Mouse (Mus musculus): ENCODE measurements around the gene Slc44a1.

Gene Slc44a1

GRCm38 (mm10) chr4:53431585-53432234 is 8.5 kb upstream of the Slc44a1 start:
- DNase-seq, result peak; percentile 45

- peak; percentile 35 for DNase-seq
Observed at GRCm38 (mm10) chr4:53437110-53437755, 3.0 kb upstream of the Slc44a1 start.

- DNase-seq, result no peak
Observed at GRCm38 (mm10) chr4:53438386-53438785, 1.8 kb upstream of the Slc44a1 start.

- DNase-seq, result no peak
Observed at GRCm38 (mm10) chr4:53438836-53439480, 1.3 kb upstream of the Slc44a1 start.

- no peak for DNase-seq
Observed at GRCm38 (mm10) chr4:53439636-53440009, 590 bp upstream of the Slc44a1 start.

- DNase-seq, result peak; percentile 38
Observed at GRCm38 (mm10) chr4:53440816-53441571, 781 bp downstream of the Slc44a1 start.

- no peak for DNase-seq
Observed at GRCm38 (mm10) chr4:53441683-53442082, 1.5 kb downstream of the Slc44a1 start.

- no peak for DNase-seq
Observed at GRCm38 (mm10) chr4:53446216-53446615, 6.0 kb downstream of the Slc44a1 start.

GRCm38 (mm10) chr4:53447773-53448172 is 7.6 kb downstream of the Slc44a1 start:
- DNase-seq, result no peak

- no peak for DNase-seq
Observed at GRCm38 (mm10) chr4:53450736-53451135, 10.5 kb downstream of the Slc44a1 start.

GRCm38 (mm10) chr4:53451887-53452286 is 11.7 kb downstream of the Slc44a1 start:
- DNase-seq, result peak; percentile 20

- DNase-seq, result no peak
Observed at GRCm38 (mm10) chr4:53452457-53452856, 12.2 kb downstream of the Slc44a1 start.

GRCm38 (mm10) chr4:53452976-53453889 is 13.0 kb downstream of the Slc44a1 start:
- no peak for DNase-seq

- DNase-seq, result no peak
Observed at GRCm38 (mm10) chr4:53455885-53456284, 15.7 kb downstream of the Slc44a1 start.

GRCm38 (mm10) chr4:53456570-53456969 is 16.4 kb downstream of the Slc44a1 start:
- no peak for DNase-seq

- DNase-seq, result no peak
Observed at GRCm38 (mm10) chr4:53458503-53458902, 18.3 kb downstream of the Slc44a1 start.

GRCm38 (mm10) chr4:53459697-53460096 is 19.5 kb downstream of the Slc44a1 start:
- no peak for DNase-seq

- no peak for DNase-seq
Observed at GRCm38 (mm10) chr4:53461026-53461425, 20.8 kb downstream of the Slc44a1 start.

- DNase-seq, result no peak
Observed at GRCm38 (mm10) chr4:53462069-53462468, 21.9 kb downstream of the Slc44a1 start.

GRCm38 (mm10) chr4:53462505-53463251 is 22.5 kb downstream of the Slc44a1 start:
- DNase-seq, result no peak

GRCm38 (mm10) chr4:53465887-53466286 is 25.7 kb downstream of the Slc44a1 start:
- no peak for DNase-seq

GRCm38 (mm10) chr4:53469007-53469406 is 28.8 kb downstream of the Slc44a1 start:
- no peak for DNase-seq
